Mouse (Mus musculus): ENCODE results near the gene Wbp4.

Gene Wbp4

GRCm38 (mm10) chr14:79481339-79482151 lies at the start of gene Wbp4:
Gene Wbp4, minus strand, starts transcription at chr14:79481520.
- in situ Hi-C loops (cut with MboI, MseI) = no loop called here

GRCm38 (mm10) chr14:79530761-79531160 lies 49.4 kb upstream of the Wbp4 start:
- in situ Hi-C loops (cut with MboI, MseI) = loop anchor here (25.0 kb wide), 1 partner anchor 1093 kb away; no protein-coding TSS in a partner anchor

GRCm38 (mm10) chr14:79529581-79530554 lies 48.5 kb upstream of the Wbp4 start:
- in situ Hi-C loops (cut with MboI, MseI) = loop anchor here (25.0 kb wide), 1 partner anchor 1093 kb away; no protein-coding TSS in a partner anchor

GRCm38 (mm10) chr14:79527704-79528103 lies 46.4 kb upstream of the Wbp4 start:
- in situ Hi-C loops (cut with MboI, MseI) = loop anchor here (25.0 kb wide), 1 partner anchor 1090 kb away; no protein-coding TSS in a partner anchor

- in situ Hi-C loops (cut with MboI, MseI) = loop anchor here (25.0 kb wide), 1 partner anchor 1089 kb away; no protein-coding TSS in a partner anchor
Measured at GRCm38 (mm10) chr14:79526106-79526505, 44.8 kb upstream of the Wbp4 start.

- in situ Hi-C loops (cut with MboI, MseI) = no loop called here
Measured at GRCm38 (mm10) chr14:79522387-79522786, 41.1 kb upstream of the Wbp4 start.

- in situ Hi-C loops (cut with MboI, MseI) = no loop called here
Measured at GRCm38 (mm10) chr14:79521471-79522117, 40.3 kb upstream of the Wbp4 start.

- in situ Hi-C loops (cut with MboI, MseI) = no loop called here
Measured at GRCm38 (mm10) chr14:79521056-79521455, 39.7 kb upstream of the Wbp4 start.

- in situ Hi-C loops (cut with MboI, MseI) = no loop called here
Measured at GRCm38 (mm10) chr14:79520612-79521011, 39.3 kb upstream of the Wbp4 start.

- in situ Hi-C loops (cut with MboI, MseI) = no loop called here
Measured at GRCm38 (mm10) chr14:79519663-79519975, 38.3 kb upstream of the Wbp4 start.

- in situ Hi-C loops (cut with MboI, MseI) = no loop called here
Measured at GRCm38 (mm10) chr14:79518761-79519662, 37.7 kb upstream of the Wbp4 start.

GRCm38 (mm10) chr14:79518123-79518522 lies 36.8 kb upstream of the Wbp4 start:
- in situ Hi-C loops (cut with MboI, MseI) = no loop called here

- in situ Hi-C loops (cut with MboI, MseI) = no loop called here
Measured at GRCm38 (mm10) chr14:79517185-79517740, 35.9 kb upstream of the Wbp4 start.

- in situ Hi-C loops (cut with MboI, MseI) = no loop called here
Measured at GRCm38 (mm10) chr14:79516751-79517150, 35.4 kb upstream of the Wbp4 start.

- in situ Hi-C loops (cut with MboI, MseI) = no loop called here
Measured at GRCm38 (mm10) chr14:79516243-79516610, 34.9 kb upstream of the Wbp4 start.

GRCm38 (mm10) chr14:79515511-79516242 lies 34.4 kb upstream of the Wbp4 start:
- in situ Hi-C loops (cut with MboI, MseI) = no loop called here

- in situ Hi-C loops (cut with MboI, MseI) = no loop called here
Measured at GRCm38 (mm10) chr14:79515100-79515499, 33.8 kb upstream of the Wbp4 start.

- in situ Hi-C loops (cut with MboI, MseI) = no loop called here
Measured at GRCm38 (mm10) chr14:79513951-79514350, 32.6 kb upstream of the Wbp4 start.

- in situ Hi-C loops (cut with MboI, MseI) = no loop called here
Measured at GRCm38 (mm10) chr14:79511521-79511920, 30.2 kb upstream of the Wbp4 start.

Measured in T-helper 1 cell (primary cell).